Mouse (Mus musculus) neutrophil, adult 5-6 weeks (primary cell): ENCODE data around the gene Fbl. TPM values are rescaled to one million over a fixed set of nuclear protein-coding genes. Genes with fewer than 3 reads are reported as not detected.
"Not testable (repeated sequence)": the region's sequence is repeated elsewhere in the genome, so short reads cannot be mapped to it uniquely, and the experiment has no call there.

Experiments
- ATAC-seq: fragments of 151-379, 151-347 bp; 2 replicates; pipeline ENCODE4 v1.8.0; 2017; ENCODE audit warnings: mild to moderate bottlenecking, moderate TSS enrichment; ENCODE audit not compliant: insufficient number of reproducible peaks, poor library complexity, low FRiP score, severe bottlenecking; ENCODE audit errors: extremely low read depth
- total RNA-seq: library from RNA; stranded (forward); fragments of 200-1000 nt; gene quantifications from 2 replicates; pipeline ENCODE4 v1.2.3, GENCODE M21; 2017

Gene Fbl
- 49.8 and 55.4 TPM in 2 replicates for total RNA-seq

DNA sequence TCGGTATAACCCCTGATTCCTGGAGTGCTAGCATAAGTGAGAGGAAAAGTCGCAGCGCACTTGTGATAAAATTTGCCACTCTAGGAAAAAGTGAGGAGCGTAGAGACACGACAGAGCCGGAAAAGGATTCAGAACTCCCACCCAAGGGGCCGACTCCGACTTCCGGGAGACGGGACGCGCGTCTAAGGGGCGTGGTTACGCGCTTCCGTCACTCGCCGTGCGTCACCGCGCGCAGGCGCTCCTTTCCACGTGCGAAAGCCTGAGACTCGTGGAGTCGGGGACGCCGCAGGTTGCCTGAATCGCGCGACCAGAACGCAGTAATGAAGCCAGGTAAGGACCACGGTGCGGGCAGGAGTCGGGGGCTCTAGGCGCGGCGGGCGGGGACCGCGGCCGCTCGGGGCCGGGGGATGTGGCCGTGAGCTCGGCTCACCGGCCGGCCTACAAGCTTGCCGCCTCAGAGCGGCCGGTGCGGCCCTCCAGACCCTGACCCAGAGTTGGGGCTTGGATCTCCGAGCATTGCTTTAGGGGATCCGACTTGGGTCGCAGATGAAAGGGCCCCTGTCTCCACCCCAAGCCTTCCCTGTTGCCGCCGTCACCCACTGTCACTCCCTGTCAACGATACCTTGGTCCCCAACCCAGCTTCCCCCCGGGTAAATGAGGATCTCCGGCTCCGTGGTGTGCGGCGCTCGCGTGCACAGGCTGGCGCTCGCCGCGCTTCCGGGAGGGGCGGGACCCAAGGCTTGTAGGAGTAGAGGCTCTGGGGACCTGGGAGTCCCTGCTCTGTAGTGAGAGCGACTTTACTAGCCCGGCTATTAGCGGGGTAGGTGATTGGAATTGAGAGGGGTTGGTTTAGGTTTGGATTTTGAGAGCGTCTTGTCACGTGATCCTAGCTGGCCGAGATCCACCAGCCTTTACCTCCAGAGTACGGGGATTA is at the start of gene Fbl:
TSS of gene Fbl (plus strand) at position 222 of the 934 bp plus-strand sequence.
- ATAC-seq = peak; percentile 88

DNA sequence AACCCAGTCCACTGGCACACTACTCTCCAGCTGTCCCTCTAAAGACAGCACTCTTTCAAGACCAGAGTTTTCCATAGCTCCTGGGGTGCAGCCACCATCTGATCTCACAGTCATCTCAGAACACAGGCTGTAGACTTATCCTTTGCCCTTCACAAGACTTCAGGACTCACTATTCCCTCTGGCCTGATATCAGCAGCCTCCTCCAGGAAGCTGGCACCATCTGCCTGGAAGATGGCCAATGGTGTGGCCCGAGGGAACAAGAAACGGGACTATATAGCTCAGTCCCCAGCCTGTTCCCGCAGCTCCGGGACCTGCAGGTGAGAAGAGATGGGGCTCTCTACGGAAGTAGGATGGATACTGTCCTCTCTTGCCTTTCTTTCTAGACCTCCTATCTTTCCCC is 40.3 kb upstream of the Fbl start, which contains the start of gene 9530053A07Rik:
TSS of gene 9530053A07Rik (plus strand) at position 301 of the 400 bp plus-strand sequence.
- ATAC-seq = no peak

DNA sequence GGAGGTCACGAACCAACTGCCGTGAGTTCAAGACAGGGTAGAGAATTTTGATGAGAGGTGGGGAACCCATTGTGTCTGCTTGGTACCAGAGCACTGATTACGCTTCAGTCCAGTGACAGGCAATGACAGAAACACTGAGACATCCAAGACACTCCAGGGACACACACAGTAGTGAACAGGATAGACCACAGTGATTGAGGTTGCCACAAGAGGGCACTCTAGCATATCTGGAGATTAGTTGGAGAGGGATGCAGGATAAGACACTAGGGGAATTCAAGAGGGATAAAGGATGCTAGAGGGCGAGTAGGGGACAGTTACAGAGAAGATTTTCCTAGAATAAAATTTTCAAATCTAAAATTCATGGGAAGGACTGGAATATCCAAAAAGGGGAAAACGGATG is 31.9 kb upstream of the Fbl start:
- ATAC-seq = no peak

DNA sequence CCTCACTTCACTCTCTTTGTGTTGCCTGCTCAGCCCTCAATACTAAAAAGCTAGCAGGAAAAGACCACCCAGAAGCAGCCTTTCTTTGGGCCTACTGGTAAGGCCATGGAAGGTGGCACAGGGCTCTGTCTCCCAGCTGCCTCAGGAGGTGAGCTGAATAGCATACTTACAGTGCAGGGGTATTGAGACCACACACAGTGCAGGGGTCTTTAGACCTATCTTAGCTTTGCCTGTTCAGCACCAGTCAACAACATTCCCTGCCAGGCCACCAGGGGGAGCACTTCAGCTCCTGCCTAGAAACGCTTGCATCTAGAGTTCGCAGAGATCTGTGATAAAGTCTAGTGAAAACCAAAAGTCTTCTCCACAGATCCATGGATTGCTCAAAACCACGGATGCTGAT is 21.2 kb upstream of the Fbl start:
- peak; percentile 33 for ATAC-seq

DNA sequence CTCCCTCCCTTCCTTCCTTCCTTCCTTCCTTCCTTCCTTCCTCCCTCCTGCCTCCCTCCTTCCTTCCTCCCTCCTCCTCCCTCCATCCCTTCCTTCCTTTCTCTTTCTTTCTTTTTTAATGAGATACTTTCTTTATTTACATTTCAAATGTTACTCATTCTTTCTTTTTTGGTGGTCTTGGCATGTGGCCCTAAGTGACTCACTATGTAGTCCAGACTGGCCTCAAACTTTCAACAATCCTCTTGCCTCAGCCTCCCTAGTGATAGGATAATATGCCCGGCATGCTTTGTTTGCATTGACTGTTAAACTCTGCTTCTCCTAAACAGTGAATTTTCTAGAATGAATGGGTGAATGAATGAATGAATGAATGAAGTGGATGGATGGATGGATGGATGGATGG is 19.7 kb upstream of the Fbl start:
- ATAC-seq = no peak

DNA sequence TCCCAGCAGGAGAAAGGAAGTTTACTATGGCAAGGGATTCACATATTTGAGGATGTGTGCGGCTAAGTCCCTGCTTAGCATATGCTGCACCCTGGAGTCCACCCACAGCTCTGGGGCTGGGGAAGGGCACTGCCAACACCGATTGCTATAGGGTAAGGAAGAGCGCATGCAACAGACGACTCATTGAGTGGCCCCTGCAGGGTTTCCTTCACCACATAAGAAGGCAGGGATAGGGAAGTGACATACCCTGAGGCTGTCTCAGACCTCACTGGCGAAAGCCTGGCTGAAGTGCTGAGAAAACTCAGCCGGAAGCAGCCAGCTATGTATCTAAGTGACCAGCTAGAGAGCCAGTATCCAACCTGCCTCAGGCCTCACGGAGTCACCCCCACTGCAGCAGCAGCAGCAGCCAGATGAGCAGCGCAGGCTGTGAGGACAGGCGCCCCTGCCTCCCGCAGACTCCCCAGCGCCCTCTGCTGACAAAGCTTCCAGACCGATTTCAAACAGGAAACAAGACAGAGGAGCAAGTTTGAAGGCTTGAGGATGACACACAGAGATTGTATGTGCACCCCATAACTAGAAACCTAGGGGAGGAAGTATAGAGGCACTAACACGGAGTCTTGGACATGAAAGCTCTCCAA is 17.8 kb upstream of the Fbl start:
- no peak for ATAC-seq

DNA sequence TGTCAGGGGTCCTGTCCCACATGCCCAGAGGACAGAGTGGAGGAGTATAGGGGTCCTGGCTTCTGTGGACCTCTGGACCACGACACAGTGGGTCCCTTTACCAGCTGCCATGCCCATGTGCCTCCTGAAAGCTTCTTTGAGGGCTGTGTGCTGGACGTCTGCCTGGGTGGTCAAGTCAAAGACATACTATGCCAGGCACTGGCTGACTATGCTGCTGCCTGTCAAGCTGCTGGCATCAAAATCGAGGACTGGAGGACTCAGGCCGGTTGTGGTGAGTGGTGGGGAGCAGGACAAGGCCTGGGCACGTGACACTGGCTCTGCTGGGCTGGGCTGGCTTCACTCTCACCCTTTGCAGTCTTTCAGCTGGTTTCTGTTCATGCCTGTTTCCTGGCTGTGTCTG is 15.9 kb upstream of the Fbl start:
- ATAC-seq = not testable (repeated sequence)

DNA sequence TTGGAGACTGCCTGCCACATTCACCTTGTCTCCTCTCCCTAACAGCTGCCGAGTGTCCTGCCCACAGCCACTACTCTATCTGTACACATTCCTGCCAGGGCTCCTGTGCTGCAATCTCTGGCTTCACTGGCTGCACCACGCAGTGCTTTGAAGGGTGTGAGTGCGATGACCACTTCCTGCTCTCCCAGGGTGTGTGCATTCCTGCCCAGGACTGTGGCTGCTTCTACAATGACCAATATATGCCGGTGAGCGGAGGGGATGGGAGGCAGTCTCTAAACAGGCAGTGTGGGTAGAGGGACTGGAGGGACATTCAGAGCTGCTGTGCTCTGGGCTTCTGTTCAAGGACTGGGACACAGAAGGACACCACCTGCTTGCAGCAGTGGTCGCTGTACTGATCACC is 10.2 kb upstream of the Fbl start:
- no peak for ATAC-seq

DNA sequence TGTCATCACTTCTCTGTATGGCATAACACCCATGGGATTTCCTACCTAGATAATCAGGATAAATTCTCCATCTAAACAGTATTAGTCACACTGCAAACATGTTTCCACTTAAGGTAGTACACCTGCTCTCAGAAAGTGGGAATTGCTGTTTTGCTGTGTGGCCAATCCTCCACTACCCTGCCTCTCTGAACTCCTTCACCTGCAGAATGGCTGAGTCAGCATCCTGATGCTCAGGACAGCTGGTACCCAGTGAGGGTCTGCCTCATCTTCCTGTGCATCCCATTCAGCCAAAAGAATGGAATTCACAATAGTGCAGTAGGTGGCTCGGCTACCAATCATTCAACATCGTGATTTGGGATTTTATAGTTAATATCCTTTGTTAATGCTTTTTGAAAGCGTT is 9.6 kb upstream of the Fbl start:
- no peak for ATAC-seq

DNA sequence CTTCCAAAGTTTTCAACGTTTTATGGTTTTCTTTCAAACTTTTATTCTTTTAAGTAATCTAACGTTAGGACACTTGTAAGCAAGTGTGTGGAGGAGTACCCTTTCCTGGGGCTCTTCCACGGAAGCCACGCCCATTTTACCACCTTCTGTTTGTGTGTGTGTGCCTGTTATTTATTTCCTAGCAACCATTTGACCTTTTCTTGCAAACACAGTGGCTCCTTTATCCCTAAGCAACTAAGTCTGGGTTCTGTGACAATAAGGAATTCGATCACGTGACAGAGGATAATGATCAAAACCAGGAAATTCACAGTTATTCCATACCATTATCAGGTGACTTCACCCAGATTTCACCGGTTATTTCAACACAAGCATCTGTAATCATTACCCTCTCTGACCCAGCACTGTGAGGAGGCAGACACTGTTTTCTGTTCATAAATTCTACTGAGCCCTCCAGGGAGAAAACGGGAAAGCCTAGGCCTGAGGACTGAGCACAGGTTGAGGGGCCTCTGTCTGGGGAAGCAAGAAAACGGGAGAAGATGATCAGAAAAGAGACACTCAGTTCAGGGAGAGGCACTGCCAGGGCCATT is 8.3 kb upstream of the Fbl start:
- no peak for ATAC-seq

DNA sequence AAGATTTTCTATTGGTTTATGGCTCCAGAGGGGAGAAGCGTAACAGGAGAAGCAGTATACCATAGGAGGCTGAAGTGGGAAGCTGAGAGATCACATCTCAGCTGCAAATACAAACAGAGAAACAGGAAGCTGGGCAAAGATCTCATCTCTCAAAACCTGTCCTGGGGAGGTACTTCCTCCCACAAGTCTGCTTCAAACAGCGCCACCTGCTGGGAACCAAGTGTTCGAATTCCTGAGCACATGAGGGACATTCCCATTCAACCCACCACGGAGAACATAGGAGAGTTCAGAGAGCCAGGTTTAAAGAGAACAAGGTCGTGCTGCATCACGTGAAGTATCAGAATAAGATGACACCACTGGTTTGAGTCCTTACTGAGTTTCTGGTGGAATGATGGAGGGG is 4.1 kb upstream of the Fbl start:
- ATAC-seq = no peak

DNA sequence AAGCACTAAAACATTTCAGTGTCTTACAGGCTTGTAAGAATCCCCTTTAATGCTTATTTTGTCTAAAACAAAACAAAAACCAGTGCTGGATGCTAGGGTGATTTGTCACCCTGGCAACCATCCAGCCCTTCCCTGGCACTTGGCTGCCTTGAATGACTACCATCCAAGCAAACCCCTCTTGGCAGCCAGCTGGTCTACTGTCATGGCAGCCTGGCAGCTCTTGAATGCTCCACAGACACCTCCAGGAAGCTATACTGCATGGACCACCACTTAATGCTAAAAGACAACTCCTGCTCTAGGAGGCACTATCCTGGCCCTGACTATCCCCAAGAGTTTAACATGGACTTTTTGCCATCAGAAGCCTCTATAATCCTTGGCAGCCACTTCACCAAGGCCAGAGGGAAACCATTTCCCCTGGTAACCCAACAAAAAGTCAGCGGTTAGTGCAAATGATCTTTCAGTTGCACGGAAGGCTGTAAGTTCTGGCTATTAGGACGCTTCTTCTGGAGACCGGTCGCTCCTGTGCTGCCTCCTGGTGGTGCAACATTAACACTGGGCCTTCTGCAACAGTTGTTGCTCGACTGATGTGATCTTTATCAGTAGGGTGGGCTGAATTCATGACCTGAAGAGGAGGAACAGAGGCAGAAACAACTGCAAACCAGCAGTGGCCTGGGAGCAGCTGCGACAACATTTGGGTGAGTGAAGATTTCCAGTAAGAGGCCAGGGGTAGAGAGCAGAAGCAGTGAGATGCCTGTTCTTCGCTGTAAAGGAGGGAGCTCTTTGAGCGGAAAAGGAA is 992 bp upstream of the Fbl start:
- peak; percentile 69 for ATAC-seq

DNA sequence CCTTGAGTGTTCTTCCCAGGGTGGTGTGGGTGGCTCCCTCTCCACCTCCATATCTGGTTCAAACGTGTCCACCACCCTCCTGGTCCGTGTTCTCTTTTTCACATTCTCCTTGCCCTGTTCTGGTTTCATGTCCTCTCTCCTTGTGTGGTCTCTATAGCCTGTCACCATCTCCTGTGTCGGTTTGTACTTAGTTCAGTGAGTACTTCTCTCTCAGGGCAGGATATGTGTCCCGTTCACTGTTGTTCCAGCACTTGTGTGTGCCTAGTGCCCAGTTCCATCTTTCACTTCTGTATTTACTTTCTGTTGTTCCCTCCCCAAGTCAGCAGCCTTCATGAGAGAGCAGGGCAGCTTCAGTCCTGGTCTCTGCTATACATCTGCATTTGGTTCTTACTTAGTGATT is 5.8 kb downstream of the Fbl start:
- no peak for ATAC-seq

DNA sequence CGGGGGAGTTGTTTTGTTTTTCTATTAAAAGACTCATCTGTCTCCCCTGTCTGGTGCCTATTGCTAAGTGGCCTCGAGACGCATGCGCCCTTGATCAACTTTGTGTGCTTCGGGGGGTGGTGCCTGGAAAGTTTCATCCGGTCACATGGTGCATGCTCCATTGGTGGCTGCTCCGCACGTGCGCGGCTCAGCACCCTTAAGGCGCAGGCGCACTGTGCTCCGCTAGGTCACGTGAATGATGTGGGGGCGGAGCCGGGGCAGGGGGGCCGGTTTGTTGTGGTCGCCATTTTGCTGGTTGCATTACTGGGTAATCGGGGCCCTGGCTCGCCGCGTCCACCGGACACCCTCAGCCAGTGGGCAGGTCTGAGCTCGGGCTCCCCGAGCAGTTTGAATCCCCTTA is 9.7 kb downstream of the Fbl start, which contains the start of gene Dyrk1b:
TSS of gene Dyrk1b (plus strand) at position 242 of the 400 bp plus-strand sequence.
- peak; percentile 80 for ATAC-seq

DNA sequence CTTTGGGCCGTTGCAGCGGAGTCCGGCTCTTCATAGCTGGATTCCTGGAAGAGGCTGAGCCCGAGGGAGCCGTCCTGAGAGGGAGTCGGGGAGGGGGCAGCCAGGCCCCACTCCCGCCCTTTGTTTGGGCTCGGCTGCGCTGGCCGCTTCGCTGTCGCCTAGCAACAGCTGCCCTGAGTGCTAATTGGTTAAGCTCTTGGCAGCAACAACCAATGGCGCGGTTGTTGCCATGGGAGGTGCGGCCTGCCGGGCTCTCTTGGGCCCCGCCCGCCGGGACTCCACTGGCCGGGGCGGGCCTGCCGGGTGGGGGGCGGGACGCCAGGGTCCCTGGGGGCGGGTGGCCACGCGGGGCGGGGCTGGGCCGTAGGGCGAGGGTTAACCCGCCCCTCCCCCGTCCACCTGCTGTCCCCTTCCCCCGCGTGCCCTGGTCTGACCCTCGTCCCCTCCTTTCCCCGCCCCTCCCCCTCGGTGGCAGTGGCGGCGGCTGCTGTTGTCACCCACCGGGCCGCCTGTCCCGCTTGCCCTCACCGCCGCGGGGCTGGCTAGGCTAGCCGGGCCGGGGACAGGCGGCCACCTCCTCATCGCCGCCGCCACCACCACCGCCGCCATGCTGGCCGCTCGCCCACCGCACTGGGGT is 10.3 kb downstream of the Fbl start:
- ATAC-seq = peak; percentile 87

DNA sequence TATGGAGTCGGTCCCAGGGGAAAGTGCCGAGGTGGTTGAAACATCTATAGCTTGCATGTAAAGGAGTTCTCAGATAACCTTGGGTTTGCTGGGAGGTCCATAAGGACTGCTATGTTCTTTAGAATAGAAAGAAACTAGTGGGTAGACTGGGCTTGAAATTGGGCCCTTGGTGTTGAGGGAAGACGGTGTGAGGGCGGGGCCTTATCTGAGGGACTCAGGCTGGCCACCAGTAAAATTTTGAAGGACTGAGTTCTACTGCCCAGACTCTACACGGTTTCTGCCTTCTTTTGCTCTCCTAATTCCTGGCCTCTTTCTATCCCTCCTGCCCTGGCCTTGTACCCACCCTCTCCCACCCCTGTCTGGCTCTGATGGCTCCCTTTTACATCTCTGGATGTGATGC is 11.4 kb downstream of the Fbl start:
- ATAC-seq = no peak

DNA sequence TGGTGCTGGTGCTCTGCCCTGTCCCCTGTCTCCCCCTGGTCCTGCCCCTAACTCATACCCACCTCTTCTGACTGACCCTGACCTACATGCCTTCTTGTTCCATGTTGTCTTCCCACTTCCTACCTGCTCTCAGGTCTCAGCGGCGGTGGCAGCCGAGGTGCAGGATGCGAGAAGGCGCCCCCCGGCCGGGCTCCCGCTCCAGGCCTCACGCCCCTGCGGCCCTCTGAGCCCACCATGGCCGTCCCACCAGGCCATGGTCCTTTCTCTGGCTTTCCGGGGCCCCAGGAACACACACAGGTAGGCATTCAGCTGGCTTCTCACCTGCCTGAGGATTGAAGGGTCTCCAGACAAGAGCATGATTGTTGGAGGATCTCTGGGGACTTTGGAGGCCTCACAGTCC is 11.9 kb downstream of the Fbl start:
- ATAC-seq = no peak

DNA sequence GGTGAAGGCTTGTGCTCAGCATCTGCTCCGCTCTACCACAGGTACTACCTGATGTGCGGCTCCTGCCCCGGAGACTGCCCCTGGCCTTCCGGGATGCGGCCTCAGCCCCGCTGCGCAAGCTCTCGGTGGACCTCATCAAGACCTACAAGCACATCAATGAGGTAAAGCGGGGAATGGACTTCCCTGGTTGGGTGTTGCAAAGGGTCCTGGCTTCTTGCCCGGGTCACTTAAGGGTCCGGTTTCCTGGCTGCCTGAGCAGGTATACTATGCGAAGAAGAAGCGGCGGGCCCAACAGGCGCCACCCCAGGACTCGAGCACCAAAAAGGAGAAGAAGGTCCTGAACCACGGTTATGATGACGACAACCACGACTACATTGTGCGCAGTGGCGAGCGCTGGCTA is 12.8 kb downstream of the Fbl start:
- no peak for ATAC-seq

DNA sequence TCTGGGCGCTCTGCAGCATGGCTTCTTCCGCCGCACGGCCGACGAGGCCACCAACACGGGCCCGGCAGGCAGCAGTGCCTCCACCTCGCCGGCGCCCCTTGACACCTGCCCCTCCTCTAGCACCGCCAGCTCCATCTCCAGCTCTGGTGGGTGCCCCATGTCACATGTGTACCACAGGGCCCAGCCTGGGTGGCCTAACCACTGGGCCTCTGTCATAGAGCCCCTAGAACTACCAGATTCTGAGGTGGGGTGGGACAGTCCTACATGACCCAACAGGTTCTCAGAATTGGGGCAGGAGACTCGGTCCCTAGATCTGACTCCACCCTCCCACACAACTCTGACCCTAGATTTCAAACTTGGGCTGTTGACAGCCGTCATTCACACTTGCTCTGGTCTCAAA is 16.4 kb downstream of the Fbl start:
- no peak for ATAC-seq
